Mouse (Mus musculus): Measurements from ENCODE around the gene Dennd6a. TPM values are rescaled to one million over a fixed set of nuclear protein-coding genes. Genes with fewer than 3 reads are reported as not detected.

Gene Dennd6a
- polyA plus RNA-seq, 1 experiment from 2014 or later = 30.3 TPM

GRCm38 (mm10) chr14:26583645-26584044 is 10.0 kb downstream of the Dennd6a start:
- Histone ChIP-seq H3K4me1 (peaks cover 19% of the 10 kb centered on the region), H3K27ac (replicated peaks) (no peak overlapping the region), H3K36me3 (peaks cover 28% of the 10 kb centered on the region), H3K4me3 (no peak overlapping the region), H3K9me3 (replicated peaks) (peaks cover 5% of the 10 kb centered on the region; the same call in 1 of the 2 replicates), H3K27me3 (ENCODE audit: low read depth, poor library complexity, severe bottlenecking) (no peaks in the 10 kb centered on the region)
- DNase-seq (ENCODE audit: low spot score) = no peak
- 90% methylated on average over 3 of the region's 3 CpGs for WGBS

- Histone ChIP-seq H3K36me3 (peaks cover 30% of the 10 kb centered on the region), H3K4me3 (no peak overlapping the region), H3K9me3 (replicated peaks) (0 out of 2 replicates have a peak, but pooled peaks cover 1% of the 10 kb centered on the region), H3K27me3 (ENCODE audit: low read depth, poor library complexity, severe bottlenecking) (no peaks in the 10 kb centered on the region), H3K4me1 (no peaks in the 10 kb centered on the region), H3K27ac (replicated peaks) (no peak overlapping the region)
- no peak for DNase-seq (ENCODE audit: low spot score)
These were observed 13.5 kb downstream of the Dennd6a start for GRCm38 (mm10) chr14:26587116-26587515.

GRCm38 (mm10) chr14:26591353-26591752 is 17.7 kb downstream of the Dennd6a start:
- Histone ChIP-seq H3K9me3 (replicated peaks) (no peaks in the 10 kb centered on the region), H3K27me3 (ENCODE audit: low read depth, poor library complexity, severe bottlenecking) (no peaks in the 10 kb centered on the region), H3K4me1 (no peaks in the 10 kb centered on the region), H3K4me3 (no peak overlapping the region), H3K36me3 (peaks cover 39% of the 10 kb centered on the region), H3K27ac (replicated peaks) (no peak overlapping the region)
- no peak for DNase-seq (ENCODE audit: low spot score)

GRCm38 (mm10) chr14:26593281-26593895 is 19.7 kb downstream of the Dennd6a start:
- H3K36me3 ChIP-seq = peaks cover 56% of the 10 kb centered on the region
- no peak overlapping the region for H3K27ac ChIP-seq (replicated peaks)
- no peak for DNase-seq (ENCODE audit: low spot score)
- H3K4me3 ChIP-seq = no peak overlapping the region
- WGBS = 87% methylated on average over 2 of the region's 2 CpGs
- no peaks in the 10 kb centered on the region for H3K4me1 ChIP-seq
- H3K9me3 ChIP-seq (replicated peaks) = no peaks in the 10 kb centered on the region; the same call in 1 of the 2 replicates
- no peaks in the 10 kb centered on the region for H3K27me3 ChIP-seq (ENCODE audit: low read depth, poor library complexity, severe bottlenecking)

GRCm38 (mm10) chr14:26595167-26595566 is 21.5 kb downstream of the Dennd6a start:
- 94% methylated on average over 7 of the region's 7 CpGs for WGBS
- H3K27me3 ChIP-seq (ENCODE audit: low read depth, poor library complexity, severe bottlenecking) = no peaks in the 10 kb centered on the region
- no peaks in the 10 kb centered on the region; the same call in 1 of the 2 replicates for H3K9me3 ChIP-seq (replicated peaks)
- DNase-seq (ENCODE audit: low spot score) = no peak
- H3K4me3 ChIP-seq = no peak overlapping the region
- H3K27ac ChIP-seq (replicated peaks) = no peak overlapping the region
- H3K4me1 ChIP-seq = no peaks in the 10 kb centered on the region
- peaks cover 74% of the 10 kb centered on the region for H3K36me3 ChIP-seq

GRCm38 (mm10) chr14:26595695-26596365 is 22.2 kb downstream of the Dennd6a start:
- no peaks in the 10 kb centered on the region; the same call in 1 of the 2 replicates for H3K9me3 ChIP-seq (replicated peaks)
- H3K4me3 ChIP-seq = no peak overlapping the region
- H3K36me3 ChIP-seq = peaks cover 77% of the 10 kb centered on the region
- no peak overlapping the region for H3K27ac ChIP-seq (replicated peaks)
- no peak for DNase-seq (ENCODE audit: low spot score)
- H3K27me3 ChIP-seq (ENCODE audit: low read depth, poor library complexity, severe bottlenecking) = no peaks in the 10 kb centered on the region
- H3K4me1 ChIP-seq = no peaks in the 10 kb centered on the region
- whole genome bisulfite sequencing = 90% methylated on average over 5 of the region's 5 CpGs

GRCm38 (mm10) chr14:26605354-26605753 is 31.7 kb downstream of the Dennd6a start:
- H3K36me3 ChIP-seq = peaks cover 94% of the 10 kb centered on the region
- H3K27me3 ChIP-seq (ENCODE audit: low read depth, poor library complexity, severe bottlenecking) = no peaks in the 10 kb centered on the region
- 86% methylated on average over 4 of the region's 4 CpGs for WGBS
- no peak for DNase-seq (ENCODE audit: low spot score)
- H3K4me3 ChIP-seq = no peak overlapping the region
- H3K4me1 ChIP-seq = no peaks in the 10 kb centered on the region
- no peaks in the 10 kb centered on the region for H3K9me3 ChIP-seq (replicated peaks)
- H3K27ac ChIP-seq (replicated peaks) = no peak overlapping the region

- H3K36me3 ChIP-seq = peaks cover 98% of the 10 kb centered on the region
These were observed 36.0 kb downstream of the Dennd6a start for GRCm38 (mm10) chr14:26609674-26610073.

GRCm38 (mm10) chr14:26610689-26611088 is 37.0 kb downstream of the Dennd6a start:
- H3K4me1 ChIP-seq = no peaks in the 10 kb centered on the region
- H3K27ac ChIP-seq (replicated peaks) = no peak overlapping the region
- H3K9me3 ChIP-seq (replicated peaks) = no peaks in the 10 kb centered on the region
- WGBS = 96% methylated on average over 4 of the region's 4 CpGs
- no peaks in the 10 kb centered on the region for H3K27me3 ChIP-seq (ENCODE audit: low read depth, poor library complexity, severe bottlenecking)
- no peak for DNase-seq (ENCODE audit: low spot score)
- peaks cover 95% of the 10 kb centered on the region for H3K36me3 ChIP-seq
- no peak overlapping the region for H3K4me3 ChIP-seq

More at GRCm38 (mm10) chr14:26609674-26610073, 36.0 kb downstream of the Dennd6a start:
- H3K4me3 ChIP-seq = no peak overlapping the region
- DNase-seq (ENCODE audit: low spot score) = no peak
- WGBS = 90% methylated on average over 1 of the region's 1 CpGs
- H3K27ac ChIP-seq (replicated peaks) = no peak overlapping the region
- no peaks in the 10 kb centered on the region for H3K4me1 ChIP-seq
- no peaks in the 10 kb centered on the region for H3K9me3 ChIP-seq (replicated peaks)
- H3K27me3 ChIP-seq (ENCODE audit: low read depth, poor library complexity, severe bottlenecking) = no peaks in the 10 kb centered on the region

- DNase-seq (ENCODE audit: low spot score) = no peak
- Histone ChIP-seq H3K9me3 (replicated peaks) (no peaks in the 10 kb centered on the region), H3K4me1 (no peaks in the 10 kb centered on the region), H3K27ac (replicated peaks) (no peak overlapping the region), H3K27me3 (ENCODE audit: low read depth, poor library complexity, severe bottlenecking) (no peaks in the 10 kb centered on the region), H3K36me3 (peaks cover 100% of the 10 kb centered on the region), H3K4me3 (no peak overlapping the region)
- WGBS = 91% methylated on average over 4 of the region's 4 CpGs
These were observed 51.6 kb downstream of the Dennd6a start for GRCm38 (mm10) chr14:26625301-26625700.

- WGBS = 93% methylated on average over 5 of the region's 5 CpGs
- no peak overlapping the region for H3K4me3 ChIP-seq
- no peaks in the 10 kb centered on the region for H3K4me1 ChIP-seq
- peaks cover 99% of the 10 kb centered on the region for H3K36me3 ChIP-seq
- no peaks in the 10 kb centered on the region for H3K9me3 ChIP-seq (replicated peaks)
- no peak for DNase-seq (ENCODE audit: low spot score)
- no peak overlapping the region for H3K27ac ChIP-seq (replicated peaks)
- H3K27me3 ChIP-seq (ENCODE audit: low read depth, poor library complexity, severe bottlenecking) = no peaks in the 10 kb centered on the region
These were observed 53.0 kb downstream of the Dennd6a start for GRCm38 (mm10) chr14:26626605-26627140.

GRCm38 (mm10) chr14:26637025-26637850 is 63.6 kb downstream of the Dennd6a start:
- no peaks in the 10 kb centered on the region for H3K27me3 ChIP-seq (ENCODE audit: low read depth, poor library complexity, severe bottlenecking)
- H3K9me3 ChIP-seq (replicated peaks) = no peaks in the 10 kb centered on the region
- peaks cover 22% of the 10 kb centered on the region for H3K4me1 ChIP-seq
- H3K4me3 ChIP-seq = peak overlapping the region; percentile 94
- peak overlapping the region; percentile 95 for H3K27ac ChIP-seq (replicated peaks)
- no peak for DNase-seq (ENCODE audit: low spot score)
- WGBS = 34% methylated on average over 17 of the region's 17 CpGs
- peaks cover 12% of the 10 kb centered on the region for H3K36me3 ChIP-seq
